Mouse (Mus musculus) bone marrow, adult 2 months (tissue): ENCODE data around the gene Fut4.

Source experiments
- CTCF ChIP-seq: fragments of 200-500 bp; IDR thresholded peaks from 2 replicates; pipeline ENCODE4 v1.5.1; 2011; ENCODE audit warnings: low read length, control low read depth; ENCODE audit not compliant: control insufficient read depth, insufficient read depth
- POLR2A ChIP-seq: fragments of 200-500 bp; IDR thresholded peaks from 2 replicates; pipeline ENCODE4 v1.6.1; 2011; ENCODE audit warnings: low read depth, mild to moderate bottlenecking, control low read depth, low read length, borderline replicate concordance; ENCODE audit not compliant: control insufficient read depth

DNA sequence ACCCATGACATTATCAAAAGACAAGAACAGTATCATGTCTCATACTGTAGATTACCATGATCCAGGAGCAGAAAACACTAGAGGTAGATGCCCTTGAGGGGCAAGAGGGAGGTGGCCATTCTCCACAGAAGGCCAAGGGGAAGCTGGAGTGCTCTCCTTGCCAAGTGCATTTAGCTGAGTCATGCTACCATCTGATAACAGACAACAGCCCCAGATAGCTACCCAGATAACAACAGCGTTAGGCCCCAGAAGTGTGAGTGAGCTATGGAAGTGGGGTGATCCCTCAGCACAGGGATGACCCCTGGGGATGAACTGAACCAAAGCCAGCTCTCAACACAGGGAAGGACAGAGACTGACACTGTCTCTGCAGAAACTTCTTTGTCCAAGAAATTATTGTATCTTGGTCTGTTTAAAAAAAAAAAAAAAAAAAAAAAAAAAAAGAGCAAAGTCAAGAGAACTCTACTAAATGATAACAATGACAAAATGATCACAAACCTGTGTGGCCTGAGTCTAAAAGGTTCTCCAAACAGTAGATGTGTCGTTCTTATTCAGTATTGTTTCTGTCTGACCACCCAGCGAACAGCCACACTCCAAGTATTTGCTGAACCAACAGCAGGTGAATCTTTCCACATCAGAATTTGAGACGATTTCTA, 12.6 kb downstream of the Fut4 start:
- TF ChIP-seq CTCF (no peak), POLR2A (no peak)
